Mouse (Mus musculus) forelimb bud, embryonic 11.5 days (tissue): Measurements from ENCODE around the gene Med25.

Source experiments
- DNase-seq: peaks from one replicate; pipeline ENCODE4 v3.0.0-alpha.2; 2012; ENCODE audit warnings: low read depth, low spot score

Gene Med25

GRCm38 (mm10) chr7:44863982-44864494, 28.5 kb downstream of the Med25 start:
- no peak for DNase-seq

- no peak for DNase-seq
These were observed 29.3 kb downstream of the Med25 start for GRCm38 (mm10) chr7:44863210-44863609.

GRCm38 (mm10) chr7:44862434-44862833, 30.1 kb downstream of the Med25 start:
- DNase-seq: no peak

- DNase-seq: no peak
These were observed 31.1 kb downstream of the Med25 start for GRCm38 (mm10) chr7:44861429-44861816.

- peak; percentile 69 for DNase-seq
These were observed 31.7 kb downstream of the Med25 start for GRCm38 (mm10) chr7:44860576-44861428.

DNA sequence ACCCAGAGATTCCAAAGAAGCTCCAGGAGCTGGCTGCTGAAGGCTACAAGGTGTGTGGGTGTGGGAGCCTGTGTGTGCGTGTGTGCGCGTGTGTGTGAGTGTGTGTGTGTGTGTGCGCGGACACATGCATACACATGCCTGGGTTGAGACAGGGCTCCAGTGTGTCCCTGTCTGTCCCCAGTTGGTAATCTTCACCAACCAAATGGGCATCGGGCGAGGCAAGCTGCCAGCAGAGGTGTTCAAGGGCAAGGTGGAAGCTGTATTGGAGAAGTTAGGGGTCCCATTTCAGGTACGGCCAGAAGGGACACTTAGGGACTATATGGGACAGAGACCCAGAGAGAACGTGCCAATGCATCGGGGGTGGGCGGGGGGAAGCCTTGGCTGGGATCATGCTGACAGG, 32.6 kb downstream of the Med25 start:
- DNase-seq: no peak

- DNase-seq: no peak
These were observed 34.6 kb downstream of the Med25 start for GRCm38 (mm10) chr7:44857905-44858304.

DNA sequence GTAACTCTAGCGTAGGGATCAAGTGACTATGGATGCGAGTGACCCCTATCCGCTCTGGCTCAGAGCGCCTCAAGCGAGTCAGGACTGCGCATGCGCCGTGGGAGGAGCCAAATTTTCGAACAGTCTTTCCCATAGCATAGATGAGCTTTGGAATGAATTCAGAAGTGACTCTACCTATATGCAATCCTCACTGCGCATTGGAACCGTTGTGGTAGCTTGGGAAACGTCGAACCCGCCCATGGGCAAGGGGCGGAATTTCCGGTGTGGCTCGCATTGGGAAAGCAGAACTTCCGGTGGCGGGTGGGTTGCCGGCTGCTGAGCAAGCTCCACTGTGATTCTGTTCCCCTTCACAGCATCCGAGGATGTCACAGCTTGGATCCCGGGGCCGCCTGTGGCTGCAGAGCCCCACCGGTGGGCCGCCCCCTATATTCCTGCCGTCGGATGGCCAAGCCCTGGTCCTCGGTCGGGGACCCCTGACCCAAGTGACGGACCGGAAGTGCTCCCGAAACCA, 35.4 kb downstream of the Med25 start, which contains the start of gene Pnkp:
Gene Pnkp, plus strand, starts transcription at position 98 of the 511 bp plus-strand sequence.
- peak; percentile 88 for DNase-seq

- DNase-seq: no peak
These were observed 36.1 kb downstream of the Med25 start for GRCm38 (mm10) chr7:44856265-44856916.

DNA sequence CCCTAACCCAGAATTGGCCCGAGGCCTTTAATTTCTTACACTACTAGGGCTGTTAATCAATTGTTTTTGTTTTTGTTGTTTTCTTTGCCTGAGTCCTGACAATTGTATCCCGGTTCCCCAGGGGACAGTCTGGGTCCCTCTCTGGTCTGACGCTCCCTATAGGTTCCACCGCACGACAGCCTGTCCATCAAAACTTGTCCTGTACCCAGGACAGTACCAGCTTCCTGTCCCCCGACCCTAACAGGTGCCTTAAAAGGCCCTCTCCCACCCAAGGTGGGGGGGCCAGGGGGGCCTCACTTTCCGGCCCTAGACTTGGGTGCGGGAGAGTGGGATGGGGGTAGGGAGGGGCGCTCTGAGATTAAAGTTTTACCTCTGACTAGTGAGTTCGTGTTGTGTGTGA, 37.5 kb downstream of the Med25 start:
- DNase-seq: no peak

DNA sequence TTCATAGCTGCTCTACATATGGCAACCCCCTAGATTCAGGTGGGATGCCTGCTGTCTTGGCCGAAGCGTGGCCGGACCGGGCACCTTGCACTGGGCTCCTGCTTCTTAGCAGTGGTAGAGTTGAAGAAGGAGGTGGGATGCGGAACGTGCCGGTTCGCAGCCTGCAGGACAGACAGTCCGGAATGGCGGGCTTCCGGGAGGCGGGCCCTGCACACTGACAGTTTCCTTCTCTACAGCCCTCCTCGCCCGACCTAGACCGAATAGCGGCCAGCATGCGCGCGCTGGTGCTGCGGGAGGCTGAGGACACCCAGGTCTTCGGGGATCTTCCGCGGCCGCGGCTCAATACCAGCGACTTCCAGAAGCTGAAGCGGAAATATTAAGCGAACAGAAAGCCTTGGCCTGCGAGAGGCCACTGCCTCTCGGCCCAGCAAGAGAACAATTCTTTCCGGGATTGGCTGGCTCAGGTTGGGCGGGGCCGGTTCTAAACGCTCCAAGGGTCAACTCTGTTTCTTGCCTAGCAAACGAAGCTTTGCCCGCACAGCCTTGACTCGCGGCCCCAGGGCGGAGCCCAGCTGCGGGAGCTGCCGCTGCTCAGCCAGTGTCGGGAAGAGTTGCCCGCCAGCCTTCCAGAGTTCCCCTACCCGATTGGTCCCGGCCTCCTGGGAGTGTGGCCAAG, 38.0 kb downstream of the Med25 start:
- DNase-seq: peak; percentile 70

DNA sequence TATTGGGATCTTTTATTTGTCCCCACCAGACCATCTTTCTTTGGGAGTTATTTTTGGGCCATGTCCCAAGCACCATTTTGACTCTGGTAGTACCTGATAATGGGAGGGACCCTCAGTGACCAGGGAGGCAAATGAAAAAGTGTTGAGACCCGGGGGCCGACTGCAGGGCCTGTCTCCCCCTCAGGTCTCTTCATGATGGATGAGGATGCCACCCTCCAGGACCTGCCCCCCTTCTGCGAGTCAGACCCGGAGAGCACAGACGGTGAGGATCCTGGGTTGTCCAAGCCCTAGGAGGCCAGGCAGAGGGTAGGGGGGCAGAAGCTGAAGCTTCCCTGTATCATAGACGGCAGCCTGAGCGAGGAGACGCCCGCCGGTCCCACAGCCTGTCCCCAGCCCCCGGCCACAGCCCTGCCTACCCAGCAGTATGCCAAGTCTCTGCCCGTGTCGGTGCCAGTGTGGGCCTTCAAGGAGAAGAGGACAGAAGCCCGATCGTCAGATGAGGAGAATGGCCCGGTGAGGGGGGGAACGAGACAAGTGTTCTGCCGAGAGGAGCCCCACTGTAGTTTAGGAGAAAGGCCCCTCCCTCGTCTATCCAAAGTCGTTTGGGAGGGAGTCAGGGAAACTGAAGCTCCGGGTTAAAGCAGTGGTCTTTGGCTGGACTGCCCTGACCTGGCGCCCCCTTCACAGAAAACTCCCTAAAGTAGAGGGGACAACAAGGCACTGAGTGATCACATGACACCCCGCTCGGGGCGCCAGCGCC, 38.7 kb downstream of the Med25 start:
- no peak for DNase-seq

DNA sequence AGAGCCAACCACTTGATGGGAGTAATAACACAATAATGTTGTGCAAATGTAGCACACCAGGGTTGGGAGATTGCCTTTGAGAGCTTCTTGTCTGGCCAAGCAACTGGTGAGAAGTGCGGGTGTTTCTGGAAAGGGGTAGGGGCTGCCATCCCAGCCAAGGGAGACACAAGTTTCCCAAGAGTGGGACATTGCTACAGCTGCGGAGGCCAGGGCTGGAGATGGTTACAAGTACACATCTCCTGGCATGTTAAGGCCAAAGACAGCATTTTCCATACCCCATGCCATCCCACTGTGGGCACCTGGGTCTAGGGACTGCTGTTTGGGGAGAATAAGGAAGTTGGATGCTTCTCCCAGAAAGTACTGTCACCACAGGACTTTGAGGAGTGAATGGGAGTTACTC, 39.4 kb downstream of the Med25 start:
- DNase-seq: no peak

DNA sequence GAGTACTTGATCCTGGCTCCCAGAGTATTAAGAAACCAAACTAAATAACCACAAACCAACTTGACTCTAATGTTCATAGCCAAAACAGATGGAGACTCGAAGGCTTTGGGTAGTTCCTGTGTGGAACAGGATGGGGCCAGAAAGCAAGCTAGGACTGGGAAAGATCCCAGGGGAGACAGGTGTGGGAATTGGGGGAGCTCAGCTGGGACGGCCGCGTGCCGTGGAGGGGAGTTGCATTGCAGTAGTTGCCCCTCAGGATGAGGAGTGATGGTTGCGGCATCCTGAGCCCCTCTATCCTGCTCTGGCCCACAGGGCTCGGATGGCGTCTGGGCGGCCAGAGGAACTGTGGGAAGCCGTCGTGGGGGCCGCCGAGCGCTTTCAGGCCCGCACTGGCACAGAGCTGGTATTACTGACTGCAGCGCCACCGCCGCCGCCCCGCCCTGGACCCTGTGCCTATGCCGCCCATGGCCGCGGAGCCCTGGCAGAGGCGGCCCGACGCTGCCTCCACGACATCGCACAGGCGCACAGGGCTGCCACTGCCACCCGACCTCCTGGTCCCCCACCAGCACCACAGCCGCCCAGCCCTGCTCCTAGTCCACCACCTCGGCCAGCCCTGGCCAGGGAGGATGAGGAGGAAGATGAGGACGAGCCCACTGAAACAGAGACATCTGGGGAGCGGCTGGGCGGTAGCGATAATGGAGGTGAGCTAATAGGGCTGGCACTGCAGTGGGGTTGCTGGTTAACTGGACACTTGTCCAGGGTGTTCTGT, 40.1 kb downstream of the Med25 start:
- DNase-seq: no peak

- no peak for DNase-seq
These were observed 40.8 kb downstream of the Med25 start for GRCm38 (mm10) chr7:44851625-44852234.

DNA sequence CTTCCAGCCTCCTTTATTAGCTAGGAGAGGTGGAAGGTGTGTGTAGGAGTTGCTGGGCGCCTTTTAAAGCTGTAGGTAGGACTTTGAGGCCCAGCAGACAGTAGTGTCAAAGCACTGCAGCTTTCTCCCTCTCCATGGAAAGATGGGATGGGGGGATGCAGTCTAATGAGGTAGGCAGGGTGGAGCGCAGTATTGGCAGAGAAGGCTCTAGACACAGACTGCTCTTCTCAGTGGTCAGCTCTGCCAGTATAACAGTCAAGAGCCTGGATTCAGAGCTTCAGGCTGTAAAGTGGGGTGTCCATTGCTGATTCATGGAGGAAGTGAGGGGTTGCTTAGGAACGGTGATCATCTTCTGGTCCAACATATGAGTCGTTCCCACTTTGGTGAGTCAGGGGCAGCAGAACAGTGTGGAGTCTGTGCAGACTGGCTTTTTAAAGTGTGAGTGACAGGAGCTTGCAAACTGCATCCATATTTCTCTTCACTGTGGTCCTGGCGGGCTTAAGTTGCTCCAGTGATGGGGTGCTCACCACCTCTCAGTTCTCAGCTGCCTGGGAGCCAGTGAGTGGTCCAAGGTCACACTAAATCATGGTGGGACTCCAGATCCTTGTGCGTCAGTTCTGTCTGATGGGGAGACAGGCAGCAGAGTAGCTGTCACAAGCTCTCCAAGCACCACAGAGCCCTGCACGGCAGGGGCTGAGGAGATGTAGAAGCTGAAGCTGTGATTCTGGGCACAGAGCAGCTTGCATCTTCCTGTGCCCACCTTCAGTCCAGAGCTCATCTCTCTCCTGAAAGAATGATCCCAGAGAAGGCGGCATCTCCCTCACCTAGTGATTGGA, 41.5 kb downstream of the Med25 start:
- no peak for DNase-seq

DNA sequence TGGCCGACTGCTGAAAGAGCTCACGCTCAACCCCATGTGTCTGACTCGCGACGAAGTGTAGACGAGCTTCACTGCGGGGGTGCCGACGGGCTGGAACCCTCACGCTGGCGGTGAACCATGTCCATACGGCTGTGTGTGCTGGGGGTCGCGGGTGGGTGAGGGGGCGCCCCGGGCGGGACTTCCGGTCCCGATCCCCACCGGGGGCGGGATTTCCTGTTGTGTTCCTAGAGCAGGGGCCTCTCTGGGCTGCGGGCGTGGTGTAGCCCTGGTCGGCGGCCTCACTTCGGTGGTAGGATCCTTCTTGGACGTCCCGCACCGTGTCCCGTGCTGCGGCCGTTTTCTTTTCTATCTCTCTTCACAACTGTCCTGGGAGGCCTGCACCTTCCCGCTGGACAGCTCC, 42.4 kb downstream of the Med25 start:
- DNase-seq: peak; percentile 75

DNA sequence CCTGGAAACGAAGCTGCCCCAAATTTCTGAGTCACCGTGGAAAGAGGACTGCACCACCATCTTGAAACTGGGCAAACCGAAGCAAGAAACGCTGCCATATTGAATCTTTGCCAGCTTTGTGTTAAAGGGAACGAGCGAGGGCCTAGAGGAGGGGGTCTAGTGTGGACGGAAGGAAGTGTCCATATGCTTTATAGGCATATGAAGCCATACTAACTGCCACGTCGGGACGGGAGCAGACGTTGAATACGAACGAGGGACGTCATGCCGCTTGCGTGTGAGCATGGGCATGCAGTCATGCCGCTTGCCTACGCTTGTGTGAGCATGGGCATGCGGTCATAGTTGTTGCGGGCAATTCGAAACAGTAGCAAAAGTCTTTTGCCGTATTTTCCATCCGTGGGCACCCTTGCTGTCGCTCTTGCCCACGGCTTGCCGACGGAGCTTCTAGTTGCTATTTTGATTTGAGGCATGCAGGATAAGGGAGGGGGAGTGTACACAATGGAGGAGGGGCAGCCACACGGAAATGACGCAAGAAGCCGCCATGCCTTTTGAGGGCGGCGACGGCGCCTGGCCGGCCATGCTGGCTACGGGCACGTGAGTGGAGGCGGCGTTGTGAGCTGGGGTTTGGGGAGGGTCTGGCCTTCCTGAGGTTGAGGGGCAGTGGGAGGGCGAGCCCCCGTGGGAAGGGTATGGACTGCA, 42.9 kb downstream of the Med25 start:
- DNase-seq: peak; percentile 89
